Mouse (Mus musculus) lung, postnatal 0 days (tissue): ENCODE measurements around the gene T2.

Source experiments
- CTCF ChIP-seq: IDR thresholded peaks from 2 replicates; pipeline ENCODE4 v1.5.1; 2016; ENCODE audit warnings: antibody characterized with exemption, mild to moderate bottlenecking
- EP300 ChIP-seq: IDR thresholded peaks from 2 replicates; pipeline ENCODE4 v1.6.1; 2016; ENCODE audit warnings: antibody characterized with exemption, mild to moderate bottlenecking, control low read depth

DNA sequence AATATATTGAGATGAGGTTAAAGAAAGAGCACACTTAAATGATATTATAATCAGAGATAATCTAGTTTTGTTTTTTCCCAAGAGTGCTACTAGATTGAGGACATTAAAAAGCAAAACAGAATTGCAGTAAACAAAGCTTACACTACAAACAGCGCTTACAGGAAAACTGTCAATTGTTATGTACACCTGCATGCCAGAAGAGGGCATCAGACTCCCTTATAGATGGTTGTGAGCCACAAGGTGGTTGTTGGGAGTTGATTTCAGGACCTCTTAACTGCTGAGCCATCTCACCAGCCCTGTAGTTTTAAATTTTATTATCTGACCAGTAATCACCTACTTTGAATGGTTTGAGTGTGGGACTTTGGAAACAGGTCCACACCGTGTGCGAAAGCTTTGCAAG is 92.5 kb downstream of the T2 start:
- TF ChIP-seq CTCF (no peak), EP300 (no peak)
